Mouse (Mus musculus) adrenal gland, postnatal 25 days (tissue): ENCODE data around the gene Arhgef10l. TPM values are rescaled to one million over a fixed set of nuclear protein-coding genes. Genes with fewer than 3 reads are reported as not detected.
"Not testable (repeated sequence)": the region's sequence is repeated elsewhere in the genome, so short reads cannot be mapped to it uniquely, and the experiment has no call there.

Source experiments
- DNase-seq: peaks from one replicate; pipeline ENCODE4 v3.0.0; 2021; ENCODE audit warnings: mixed read lengths
- total RNA-seq: library from RNA; stranded (reverse); gene quantifications from 2 replicates; pipeline ENCODE4 v1.2.3, GENCODE M21; 2021

The Arhgef10l gene
- total RNA-seq, 1 experiment from 2014 or later = 16.6 TPM

- no peak for DNase-seq
These were observed 60.6 kb downstream of the Arhgef10l start for GRCm38 (mm10) chr4:140605247-140605646.

- no peak for DNase-seq
These were observed 61.3 kb downstream of the Arhgef10l start for GRCm38 (mm10) chr4:140604541-140604940.

- DNase-seq = no peak
These were observed 63.8 kb downstream of the Arhgef10l start for GRCm38 (mm10) chr4:140602022-140602421.

GRCm38 (mm10) chr4:140601153-140601552 lies 64.7 kb downstream of the Arhgef10l start:
- DNase-seq = no peak

DNA sequence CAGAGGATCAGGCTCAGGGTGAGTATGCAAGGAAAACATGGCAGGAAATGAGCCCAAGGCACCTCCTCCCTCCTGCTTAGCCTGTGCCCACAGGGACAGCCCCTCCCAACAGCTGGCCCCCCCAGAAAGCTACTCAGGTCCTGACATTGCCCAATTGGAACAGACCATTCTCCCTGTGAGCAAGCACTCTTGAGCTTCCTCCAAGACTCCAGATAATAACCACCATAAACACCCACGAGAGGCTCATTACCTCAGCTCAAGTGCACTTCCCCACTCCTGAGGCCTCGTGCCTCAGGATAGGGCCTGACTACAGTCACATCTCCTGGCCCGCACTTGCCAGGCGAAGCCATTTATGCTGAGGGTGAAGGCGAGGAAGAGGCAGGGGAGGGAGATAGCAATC lies 67.0 kb downstream of the Arhgef10l start:
- DNase-seq = no peak

- no peak for DNase-seq
These were observed 67.9 kb downstream of the Arhgef10l start for GRCm38 (mm10) chr4:140597928-140598327.

DNA sequence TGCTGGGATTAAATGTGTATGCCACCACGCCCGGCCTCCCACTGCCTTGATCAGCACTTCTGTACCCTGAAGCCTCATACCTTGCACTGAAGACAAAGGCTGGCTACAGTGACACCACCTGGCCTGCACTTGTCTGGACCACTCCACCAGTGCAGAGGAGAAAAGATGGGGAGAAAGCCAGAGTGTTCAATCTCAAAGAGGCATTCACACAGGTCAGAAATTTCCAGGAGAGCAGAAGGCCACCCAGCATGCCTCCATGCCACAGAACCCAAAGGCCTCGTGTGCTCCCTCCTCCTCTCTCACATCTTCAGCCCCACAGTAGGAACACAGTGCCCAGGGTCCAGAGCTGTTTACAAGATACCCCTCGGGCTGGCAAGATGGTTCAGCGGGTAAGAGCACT lies 68.4 kb downstream of the Arhgef10l start:
- no peak for DNase-seq

- DNase-seq = no peak
These were observed 71.9 kb downstream of the Arhgef10l start for GRCm38 (mm10) chr4:140593771-140594505.

DNA sequence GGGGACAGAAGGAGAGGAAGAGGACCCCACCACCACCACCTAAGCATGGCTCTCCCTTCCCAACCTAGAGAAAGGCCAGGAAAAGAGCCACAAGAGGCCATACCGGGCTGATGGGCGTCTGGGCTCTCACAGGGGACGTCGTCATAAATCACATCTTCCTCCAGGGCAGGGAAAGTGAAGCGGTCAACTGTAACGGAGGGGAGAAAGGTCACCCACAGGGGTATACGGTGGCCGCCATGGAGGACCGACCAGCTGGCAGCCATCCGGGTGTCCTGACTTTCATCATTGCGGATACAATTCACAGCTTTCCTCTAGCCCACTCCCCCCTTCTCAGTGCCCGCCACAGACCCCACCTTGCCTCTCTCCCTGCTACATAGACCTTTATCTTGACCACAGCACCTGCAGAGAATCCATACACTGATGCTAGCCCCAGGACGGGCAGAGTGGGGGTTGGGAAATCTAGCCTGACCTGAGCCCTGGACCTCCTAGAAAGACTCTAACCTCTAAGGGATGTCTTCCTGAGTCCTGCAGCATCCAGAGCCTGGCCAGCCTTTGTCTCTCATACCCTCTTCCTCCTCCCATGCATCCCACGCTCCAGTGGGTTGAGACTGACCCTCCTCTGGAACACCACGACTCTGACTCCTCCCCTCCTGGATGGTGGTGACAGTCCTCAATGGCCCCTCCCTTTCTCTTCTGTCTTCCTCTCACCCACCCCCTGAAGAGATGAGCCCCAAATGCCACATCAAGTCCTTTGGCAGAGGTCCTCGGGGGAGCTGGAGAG lies 72.6 kb downstream of the Arhgef10l start:
- no peak for DNase-seq

- DNase-seq = peak; percentile 88
These were observed 73.5 kb downstream of the Arhgef10l start for GRCm38 (mm10) chr4:140592217-140592759.

- no peak for DNase-seq
These were observed 79.3 kb downstream of the Arhgef10l start for GRCm38 (mm10) chr4:140586478-140586877.

DNA sequence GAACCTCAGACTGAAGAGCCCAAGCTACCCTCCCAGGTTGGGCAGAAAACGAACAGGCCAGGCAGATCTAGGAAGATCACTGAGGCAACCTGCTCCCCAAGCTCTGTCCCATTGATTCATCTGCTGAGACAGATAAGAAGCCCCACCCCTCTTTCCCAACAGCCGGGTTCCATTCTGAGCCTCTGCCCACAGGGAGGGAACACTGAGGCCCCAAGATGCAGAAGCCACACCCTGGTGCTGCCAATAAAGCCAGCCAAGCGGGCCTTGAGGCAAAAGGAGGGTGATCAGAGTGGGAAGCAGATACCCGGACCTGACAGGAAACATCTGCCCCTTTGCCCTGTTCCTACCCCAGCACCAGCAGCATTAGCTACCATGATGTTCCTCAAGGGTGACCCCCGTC lies 81.6 kb downstream of the Arhgef10l start:
- DNase-seq = no peak

- DNase-seq = no peak
These were observed 83.3 kb downstream of the Arhgef10l start for GRCm38 (mm10) chr4:140582390-140583088.

DNA sequence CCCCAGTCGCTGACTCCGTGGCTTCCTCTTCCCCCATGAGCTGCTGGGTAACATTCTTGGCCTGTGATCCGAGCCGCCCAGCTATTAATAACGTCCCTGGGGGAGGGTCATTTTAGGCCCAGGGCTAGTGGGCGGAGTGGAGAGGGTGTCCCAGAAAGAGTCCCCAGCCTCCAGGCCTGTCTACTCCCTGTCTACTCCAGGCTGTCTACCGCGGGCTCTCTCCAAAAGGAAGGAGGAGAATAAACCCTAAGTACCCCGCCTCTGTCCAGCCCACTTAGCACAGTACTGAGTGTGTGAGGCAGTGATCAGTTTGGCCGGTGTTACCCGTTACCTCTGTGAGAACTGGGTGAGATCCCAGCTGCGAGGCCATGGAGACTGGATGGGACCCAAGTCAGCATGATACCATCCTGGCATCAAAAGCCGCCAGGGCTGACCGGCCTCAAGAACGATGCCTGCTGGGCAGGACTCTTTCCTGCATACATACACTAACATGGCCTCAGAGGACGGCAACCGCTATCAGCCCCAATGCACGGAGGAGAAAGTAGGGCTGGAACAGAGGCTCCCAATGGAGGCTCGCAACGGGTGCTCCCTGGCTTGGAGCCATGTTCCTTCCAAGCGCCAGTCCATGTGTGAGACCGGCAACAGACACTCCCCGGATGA lies 84.0 kb downstream of the Arhgef10l start:
- DNase-seq = no peak

GRCm38 (mm10) chr4:140581341-140581729 lies 84.5 kb downstream of the Arhgef10l start:
- no peak for DNase-seq

- DNase-seq = no peak
These were observed 84.9 kb downstream of the Arhgef10l start for GRCm38 (mm10) chr4:140580866-140581265.

DNA sequence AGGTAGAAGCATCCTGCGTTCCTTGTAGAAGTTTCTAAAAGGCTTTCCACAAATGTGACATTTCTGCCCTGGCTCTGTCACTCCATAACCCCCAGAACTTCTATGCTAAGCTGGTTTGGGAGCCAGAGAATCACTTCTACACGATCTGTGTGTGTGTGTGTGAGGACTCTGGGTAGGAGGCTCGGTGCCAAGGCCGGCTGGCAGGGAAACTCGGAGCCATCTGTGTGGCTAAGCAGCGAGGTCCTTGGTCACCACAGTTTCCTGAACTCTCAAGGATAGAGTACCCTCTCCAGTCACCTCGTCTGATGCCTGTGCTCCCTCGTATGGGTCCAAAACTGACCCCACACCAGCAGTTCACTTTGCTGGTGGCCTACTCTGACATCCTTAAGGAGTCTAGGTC lies 86.2 kb downstream of the Arhgef10l start:
- DNase-seq = peak; percentile 32

DNA sequence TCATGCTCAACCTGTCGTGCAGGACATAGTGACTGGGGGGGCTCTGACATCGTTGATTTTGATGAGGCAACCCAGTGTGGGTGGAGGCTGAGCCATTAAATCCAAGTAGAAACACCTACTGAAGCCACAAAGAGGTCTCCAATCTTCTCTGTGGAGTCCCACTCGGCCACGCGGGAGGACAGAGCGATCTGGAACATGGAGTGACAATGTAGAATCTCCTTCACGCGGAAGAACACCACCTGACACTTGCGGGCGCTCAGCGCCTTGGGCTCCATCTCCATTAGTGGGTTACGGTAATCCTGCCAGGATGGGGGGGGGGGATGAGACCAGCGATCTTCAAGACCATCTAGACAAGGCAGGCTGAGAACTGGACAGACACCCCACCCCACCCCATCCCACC lies 86.7 kb downstream of the Arhgef10l start:
- no peak for DNase-seq

DNA sequence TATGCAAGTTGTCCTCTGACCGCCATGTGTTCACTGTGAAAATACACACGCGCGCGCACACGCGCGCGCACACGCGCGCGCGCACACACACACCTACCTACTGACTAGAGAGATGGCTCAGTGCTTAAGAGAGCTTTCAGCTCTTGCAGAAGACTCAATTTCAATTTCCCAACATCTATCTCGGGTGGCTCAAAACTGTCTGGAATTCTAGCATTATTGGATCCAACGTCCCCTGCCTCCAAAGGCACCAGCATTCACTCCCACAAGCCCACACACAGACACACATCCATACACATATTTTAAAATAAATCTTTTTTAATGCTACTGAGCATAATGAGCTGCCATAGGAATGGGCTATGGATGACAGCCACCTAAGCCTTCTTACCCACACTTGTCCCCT lies 89.2 kb downstream of the Arhgef10l start:
- DNase-seq = no peak

GRCm38 (mm10) chr4:140574863-140575262 lies 90.9 kb downstream of the Arhgef10l start:
- not testable (repeated sequence) for DNase-seq

DNA sequence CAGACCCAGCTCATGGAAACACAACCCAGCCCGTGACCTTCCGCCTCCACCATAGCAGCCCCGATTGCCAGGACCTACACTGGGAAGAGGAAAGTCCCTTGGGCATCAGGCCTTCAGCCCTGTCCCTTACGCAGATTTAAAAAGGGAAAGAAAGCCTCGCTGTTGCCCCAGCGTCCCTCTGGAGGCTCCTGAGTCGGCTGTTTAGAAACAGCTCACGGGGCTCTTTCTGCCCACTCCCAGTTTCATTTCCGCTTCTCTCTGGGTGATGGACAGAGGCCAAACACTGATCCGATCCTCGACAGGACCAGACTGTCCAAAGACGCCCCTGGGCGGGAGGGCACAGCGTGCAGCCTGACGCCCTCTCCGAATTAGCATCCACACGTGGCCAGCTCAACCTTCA lies 93.4 kb downstream of the Arhgef10l start:
- DNase-seq = no peak

DNA sequence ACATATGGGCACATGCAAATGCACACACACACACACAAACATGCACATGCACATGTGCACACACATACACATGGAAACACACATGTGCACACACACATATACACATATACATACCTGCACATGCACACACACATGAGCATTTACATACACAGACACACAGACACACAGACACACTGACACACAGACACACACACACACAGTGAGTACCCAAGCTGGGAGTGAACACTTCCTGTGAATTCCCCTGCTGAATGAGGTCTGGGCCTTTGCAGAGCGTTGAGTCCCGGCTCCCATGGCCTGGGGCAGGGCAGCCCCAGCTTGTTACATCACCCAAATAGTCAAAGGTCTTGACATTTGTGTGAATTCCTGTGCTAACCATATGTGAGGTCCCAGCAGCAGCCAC lies 96.4 kb downstream of the Arhgef10l start:
- no peak for DNase-seq
